ENCODE assay signal across 11 mouse cellular contexts in the genomic region with DNA sequence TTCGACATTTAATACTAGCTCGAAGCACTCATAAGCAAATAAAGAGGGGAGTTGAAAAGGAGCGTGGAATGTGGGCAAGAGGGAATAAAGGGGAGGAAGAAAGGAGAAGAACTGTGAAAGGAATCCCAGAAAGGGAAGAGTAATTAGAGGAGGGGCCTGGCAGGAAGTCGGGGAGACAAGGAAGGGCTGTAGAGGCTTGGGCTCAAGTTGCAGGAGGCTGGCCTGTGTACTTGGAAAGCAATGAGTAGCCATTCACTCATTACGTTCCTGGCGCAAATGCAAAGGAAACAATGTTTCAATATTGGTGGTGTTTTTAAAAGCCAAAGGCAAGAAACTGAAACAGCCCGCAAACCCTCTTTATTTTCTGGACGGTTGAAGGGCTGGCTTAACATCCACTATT.
DNase-seq lines count a peak whose midpoint lies in the region; ATAC-seq and TF ChIP-seq lines count a peak whose summit lies in the region.
"Had no signal": no experiment of that assay in that cellular context is flagged by ENCODE, and none has a peak within 500 bp of the region (broad histone marks: within the 10 kb centered on the region; RNA-seq: fewer than 3 reads in every experiment).

No protein-coding gene starts in this region.

- no peak for TF ChIP-seq POLR2A in limb, embryonic 14.5 days (IDR thresholded peaks at IDR 0.05; ENCODE audit: borderline replicate concordance, extremely low read depth, insufficient read depth, insufficient read length)

- H3K4me2 ChIP-seq in forebrain, embryonic 11.5 days (ENCODE audit: low read depth, low read length, severe bottlenecking) = no peak overlapping the region
- peak overlapping the region; percentile 11; the same call in 1 of the 2 replicates for H3K4me2 ChIP-seq in limb, embryonic 14.5 days (replicated peaks; ENCODE audit: low read depth, low read length, severe bottlenecking)
- H3K4me2 ChIP-seq: liver, embryonic 12.5 days; neural tube, embryonic 13.5 days had no signal

- peak; percentile 37 for DNase-seq in kidney, postnatal 10 days
- DNase-seq in kidney, adult 11 months = no peak
- peak; percentile 40 for DNase-seq in embryo, embryonic 9.5 days (ENCODE audit: extremely low spot score)
- peak; percentile 56 for DNase-seq in forebrain, embryonic 11.5 days (ENCODE audit: low spot score)
- peak; percentile 73 for DNase-seq in limb, embryonic 14.5 days (ENCODE audit: low spot score)
- no peak for DNase-seq in layer of hippocampus, adult 11-12 months (ENCODE audit: low spot score)
- DNase-seq in adrenal gland, postnatal 36 days = no peak
- DNase-seq: right cerebral cortex, postnatal 4 days had no signal

- no peaks in the 10 kb centered on the region for H3K27me3 ChIP-seq in forebrain, embryonic 11.5 days (ENCODE audit: control insufficient read depth, insufficient read depth, low read length)
- no peaks in the 10 kb centered on the region for H3K27me3 ChIP-seq in limb, embryonic 14.5 days (ENCODE audit: control insufficient read depth, insufficient read depth, low read length)
- H3K27me3 ChIP-seq: liver, embryonic 12.5 days; neural tube, embryonic 13.5 days had no signal

- no peak overlapping the region for H3K4me3 ChIP-seq in forebrain, embryonic 11.5 days (ENCODE audit: low read depth, low read length)
- H3K4me3 ChIP-seq in limb, embryonic 14.5 days (replicated peaks; ENCODE audit: low read length) = no peak overlapping the region
- H3K4me3 ChIP-seq: layer of hippocampus, adult 2 months; liver, embryonic 12.5 days; neural tube, embryonic 13.5 days had no signal

- ATAC-seq in forebrain, embryonic 11.5 days (replicated peaks; ENCODE audit: low FRiP score) = peak; percentile 77
- ATAC-seq in limb, embryonic 14.5 days (ENCODE audit: low FRiP score, low read depth) = peak; percentile 80
- ATAC-seq: liver, embryonic 12.5 days had no signal

- H3K36me3 ChIP-seq in forebrain, embryonic 11.5 days (ENCODE audit: control insufficient read depth, insufficient read depth, low read length) = no peaks in the 10 kb centered on the region
- H3K36me3 ChIP-seq in limb, embryonic 14.5 days (ENCODE audit: control insufficient read depth, insufficient read depth, low read length) = no peaks in the 10 kb centered on the region
- H3K36me3 ChIP-seq: liver, embryonic 12.5 days; neural tube, embryonic 13.5 days had no signal

- H3K9me3 ChIP-seq in forebrain, embryonic 11.5 days (ENCODE audit: control insufficient read depth, low read length) = no peaks in the 10 kb centered on the region
- H3K9me3 ChIP-seq in limb, embryonic 14.5 days (ENCODE audit: control insufficient read depth, low read length) = no peaks in the 10 kb centered on the region
- H3K9me3 ChIP-seq: liver, embryonic 12.5 days; neural tube, embryonic 13.5 days had no signal

- 10% methylated on average over 8 of the region's 8 CpGs for WGBS in forebrain, embryonic 11.5 days
- 17% methylated on average over 8 of the region's 8 CpGs for WGBS in limb, embryonic 14.5 days

- H3K9ac ChIP-seq in forebrain, embryonic 11.5 days (ENCODE audit: low read length) = no peak overlapping the region
- H3K9ac ChIP-seq in limb, embryonic 14.5 days (ENCODE audit: low read depth, low read length, severe bottlenecking) = no peak overlapping the region
- H3K9ac ChIP-seq: liver, embryonic 12.5 days; neural tube, embryonic 13.5 days had no signal

- H3K27ac ChIP-seq in forebrain, embryonic 11.5 days (ENCODE audit: low read depth, low read length) = no peak overlapping the region
- H3K27ac ChIP-seq in limb, embryonic 14.5 days (replicated peaks; ENCODE audit: low read depth, low read length) = 0 out of 2 replicates have a peak overlapping the region, but pooled peaks have one; percentile 21
- H3K27ac ChIP-seq: layer of hippocampus, adult 2 months; liver, embryonic 12.5 days; neural tube, embryonic 13.5 days had no signal

- peaks cover 6% of the 10 kb centered on the region; the same call in 1 of the 2 replicates for H3K4me1 ChIP-seq in forebrain, embryonic 11.5 days (replicated peaks; ENCODE audit: control insufficient read depth, insufficient read depth, low read length)
- peaks cover 20% of the 10 kb centered on the region for H3K4me1 ChIP-seq in limb, embryonic 14.5 days (ENCODE audit: control insufficient read depth, insufficient read depth, low read length)
- H3K4me1 ChIP-seq: liver, embryonic 12.5 days had no signal

Comparison
In these comparisons a context has a peak if more than half of its experiments do, and no peak if none do; other contexts are left out.
1. DNase-seq: peak in kidney, postnatal 10 days (single experiment), embryo, embryonic 9.5 days (single experiment), forebrain, embryonic 11.5 days (single experiment) and limb, embryonic 14.5 days (single experiment); none in kidney, adult 11 months (single experiment), layer of hippocampus, adult 11-12 months (single experiment) and adrenal gland, postnatal 36 days (0 of 2).